Mouse (Mus musculus): ENCODE data around the gene Ntng1.

Gene Ntng1

DNA sequence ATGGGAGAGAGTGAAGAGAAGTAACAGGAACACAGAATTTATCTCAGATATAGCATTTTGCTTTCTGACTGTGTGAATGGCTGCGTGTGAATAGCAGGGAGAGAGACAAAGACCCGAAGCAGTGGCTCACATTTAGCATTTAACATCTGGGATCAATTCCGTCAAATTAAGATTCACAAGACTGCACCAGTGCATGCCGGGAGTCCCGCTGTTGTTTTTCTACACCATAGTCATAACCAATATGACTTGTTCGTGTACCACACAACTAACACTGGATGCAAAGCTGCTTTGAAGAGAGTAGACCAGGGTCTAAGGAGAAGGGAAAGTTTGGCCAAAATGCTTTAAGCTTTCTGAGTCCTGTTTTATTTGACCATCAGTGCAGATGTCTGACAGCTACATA lies 95.7 kb downstream of the Ntng1 start:
- no peak for DNase-seq

GRCm38 (mm10) chr3:110046750-110047149 lies 97.1 kb downstream of the Ntng1 start:
- no peak for DNase-seq

DNA sequence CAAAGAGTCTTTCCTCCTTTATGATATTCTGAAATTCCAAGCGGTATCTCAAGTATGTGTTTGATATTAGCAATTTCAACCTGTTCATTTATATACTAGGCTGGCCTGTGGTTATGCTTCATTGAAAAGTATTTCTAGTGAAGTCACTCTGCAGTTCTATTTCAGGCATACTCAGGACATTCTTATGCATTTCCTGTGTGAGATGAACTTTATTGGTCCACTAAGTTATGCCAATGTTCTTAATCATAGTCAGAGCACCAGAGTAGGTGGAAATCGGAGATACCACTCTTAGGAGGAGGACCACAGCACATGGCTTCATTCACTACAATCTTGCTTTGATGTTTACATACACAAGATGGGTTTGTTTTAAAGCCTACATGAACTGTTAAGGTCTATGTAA lies 99.6 kb downstream of the Ntng1 start:
- no peak for DNase-seq

DNA sequence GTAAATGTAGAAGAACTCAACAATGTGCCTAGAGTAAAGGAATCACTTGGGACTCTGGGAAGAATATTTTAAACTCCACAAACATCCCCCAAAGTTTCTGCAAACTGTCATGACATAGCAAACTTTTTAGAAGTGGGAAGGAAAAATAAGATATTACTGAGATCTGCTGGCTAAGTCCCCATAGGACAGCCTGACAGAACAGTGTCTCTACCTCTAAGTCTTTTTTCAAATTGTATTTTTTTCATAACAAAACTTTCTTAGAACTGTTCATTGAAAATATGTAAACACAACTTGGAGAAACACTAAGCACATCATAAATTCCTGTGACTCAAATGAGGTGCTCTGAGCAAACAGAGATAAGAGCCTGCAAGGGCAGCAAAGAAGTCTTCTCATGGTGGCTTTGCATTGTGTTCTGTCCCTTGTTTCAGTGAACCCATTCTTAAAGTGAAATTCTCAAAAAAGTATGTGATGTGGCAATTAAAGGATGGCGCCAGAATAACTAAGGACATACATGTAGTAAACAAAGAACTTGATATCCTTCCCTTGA lies 100.1 kb downstream of the Ntng1 start:
- DNase-seq = no peak

DNA sequence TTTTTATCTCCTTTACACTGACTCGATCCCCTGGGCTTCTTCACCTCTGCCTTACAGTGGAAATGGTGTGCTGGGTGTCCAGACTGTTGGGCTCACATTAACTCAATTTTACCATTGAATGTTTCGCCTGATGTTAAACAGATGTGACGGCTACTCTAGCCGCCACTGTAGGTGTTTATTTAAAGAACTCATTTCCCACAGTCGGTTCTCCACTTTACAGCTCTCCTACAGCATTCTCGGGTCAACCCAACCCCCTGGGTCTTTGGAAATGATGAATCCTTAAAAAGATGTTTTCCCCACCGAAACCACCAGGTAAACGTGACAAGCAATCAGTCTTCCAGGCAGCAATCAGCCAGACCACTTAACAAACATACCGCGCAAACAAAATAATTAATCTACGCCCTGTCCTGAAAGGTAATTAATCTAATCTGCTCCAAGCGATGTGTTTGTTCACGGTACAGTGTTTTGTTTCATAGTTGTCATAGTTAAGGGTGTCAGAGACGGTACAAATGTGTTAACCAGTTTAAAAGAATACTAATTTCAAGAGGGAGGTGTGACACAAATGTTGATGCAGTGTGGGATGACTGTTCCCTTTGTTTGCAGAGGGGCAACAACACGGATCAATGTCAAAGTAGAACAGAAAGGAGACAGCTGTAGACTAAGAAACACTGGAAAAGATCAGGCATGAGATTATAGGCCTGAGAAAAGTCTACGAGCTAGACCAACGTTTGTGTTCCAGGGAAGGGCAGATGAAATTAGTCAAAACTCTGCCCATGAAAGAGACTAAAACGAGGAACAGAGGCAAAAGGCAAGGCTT lies 120.8 kb downstream of the Ntng1 start:
- DNase-seq = no peak

GRCm38 (mm10) chr3:110010870-110011626 lies 132.8 kb downstream of the Ntng1 start:
- no peak for DNase-seq

- no peak for DNase-seq
Measured at GRCm38 (mm10) chr3:110010441-110010840, 133.4 kb downstream of the Ntng1 start.

- DNase-seq = no peak
Measured at GRCm38 (mm10) chr3:110000349-110000748, 143.5 kb downstream of the Ntng1 start.

GRCm38 (mm10) chr3:109995663-109996024 lies 148.2 kb downstream of the Ntng1 start:
- no peak for DNase-seq

- DNase-seq = no peak
Measured at GRCm38 (mm10) chr3:109994978-109995662, 148.7 kb downstream of the Ntng1 start.

- no peak for DNase-seq
Measured at GRCm38 (mm10) chr3:109984086-109984485, 159.7 kb downstream of the Ntng1 start.

DNA sequence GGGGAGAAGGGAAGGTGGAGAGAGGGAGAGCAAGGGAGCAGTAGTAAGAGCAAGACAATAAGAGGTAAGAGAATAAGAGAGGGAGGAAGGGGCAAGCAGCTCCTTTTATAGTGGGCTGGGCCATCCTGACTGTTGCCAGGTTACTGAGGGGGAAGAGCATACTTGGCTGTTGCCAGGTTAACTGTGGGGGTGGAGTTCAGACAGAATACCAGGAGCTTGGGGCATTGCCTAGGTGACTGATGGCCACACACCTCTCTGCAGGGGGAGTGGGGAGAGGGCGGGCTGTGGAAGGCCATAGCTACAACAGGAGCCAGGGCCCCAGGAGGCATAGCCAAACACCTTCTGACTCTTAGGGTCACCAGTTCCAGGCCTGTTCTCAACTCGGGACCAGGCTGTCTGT lies 166.2 kb downstream of the Ntng1 start:
- no peak for DNase-seq

- no peak for DNase-seq
Measured at GRCm38 (mm10) chr3:109975106-109975505, 168.7 kb downstream of the Ntng1 start.

DNA sequence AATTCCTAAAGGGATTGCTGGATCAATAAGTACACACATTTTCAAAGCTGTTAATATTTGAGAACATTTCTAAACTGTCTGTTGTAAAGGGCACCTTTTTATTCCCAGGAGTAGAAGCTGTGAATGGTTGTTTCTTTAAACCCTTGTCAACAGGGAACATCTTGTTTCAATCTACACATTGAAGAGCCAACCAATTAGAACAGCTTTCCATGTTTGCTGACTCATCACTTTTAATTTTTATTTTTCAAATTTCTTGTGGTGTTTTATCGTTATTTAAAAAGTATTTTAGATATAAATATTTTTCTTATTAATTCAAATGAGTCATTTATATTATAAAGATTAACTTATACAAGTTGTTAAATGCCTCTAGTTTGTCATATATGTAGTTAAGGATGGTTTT lies 172.3 kb downstream of the Ntng1 start:
- no peak for DNase-seq

GRCm38 (mm10) chr3:109970181-109970580 lies 173.6 kb downstream of the Ntng1 start:
- DNase-seq = no peak

GRCm38 (mm10) chr3:109962631-109963030 lies 181.2 kb downstream of the Ntng1 start:
- no peak for DNase-seq

- no peak for DNase-seq
Measured at GRCm38 (mm10) chr3:109942960-109943359, 200.9 kb downstream of the Ntng1 start.

- DNase-seq = no peak
Measured at GRCm38 (mm10) chr3:109937634-109938033, 206.2 kb downstream of the Ntng1 start.

DNA sequence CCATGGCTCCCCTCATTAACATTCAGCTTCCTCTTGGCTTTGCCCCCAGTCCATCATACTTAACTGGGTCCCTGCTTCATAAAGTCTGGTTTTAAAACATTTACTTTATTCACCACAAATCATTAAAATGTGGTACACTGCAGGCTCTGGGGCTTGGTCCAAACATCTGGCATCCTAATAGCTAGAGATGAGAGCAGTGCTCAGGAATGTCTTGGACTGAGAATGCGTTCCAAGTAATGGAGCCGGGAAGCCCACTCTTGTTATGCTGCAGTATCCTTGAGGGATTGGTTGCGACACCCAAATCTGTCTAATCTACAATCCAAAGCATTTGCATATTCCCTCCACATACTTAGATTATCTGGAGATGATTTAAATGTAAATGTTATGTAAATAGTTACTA lies 207.5 kb downstream of the Ntng1 start:
- DNase-seq = no peak

- no peak for DNase-seq
Measured at GRCm38 (mm10) chr3:109932261-109932660, 211.6 kb downstream of the Ntng1 start.

DNA sequence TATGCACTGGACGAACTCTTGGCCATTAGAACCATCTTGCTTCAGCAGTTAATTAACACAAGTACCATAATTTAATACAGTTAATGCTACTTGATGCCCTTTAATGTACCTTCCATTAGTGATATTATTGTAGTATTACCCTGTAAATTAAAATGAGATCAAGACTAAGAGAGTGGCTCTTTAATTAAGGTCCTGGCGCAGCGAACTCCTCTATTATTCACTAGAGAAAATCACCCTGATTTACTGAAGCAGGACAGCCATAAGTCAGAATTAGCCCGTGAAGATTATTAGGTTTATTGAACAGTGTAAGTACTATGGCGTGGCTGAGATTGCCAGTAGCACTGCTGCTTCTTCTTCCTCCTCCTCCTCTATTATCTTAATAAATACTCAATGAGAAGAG lies 212.8 kb downstream of the Ntng1 start:
- no peak for DNase-seq

DNA sequence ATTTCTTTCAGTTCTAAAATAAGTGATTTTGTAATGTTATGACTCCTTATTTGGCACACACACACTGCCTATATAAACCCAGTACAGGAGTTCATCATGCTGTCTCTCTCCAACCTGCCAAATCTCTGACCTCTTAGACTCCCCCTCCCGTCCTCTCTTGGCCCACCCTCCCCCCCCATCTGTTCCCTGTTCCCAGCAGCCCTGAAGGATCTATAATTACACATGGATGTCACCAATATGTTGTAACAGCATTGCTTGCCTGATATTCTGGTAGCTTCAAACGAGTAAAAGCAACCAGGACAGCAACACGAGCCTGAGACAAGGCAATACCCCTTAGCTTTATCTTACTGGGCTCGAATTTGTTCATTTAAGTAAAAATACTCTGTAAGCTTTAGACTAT lies 220.0 kb downstream of the Ntng1 start:
- no peak for DNase-seq

DNA sequence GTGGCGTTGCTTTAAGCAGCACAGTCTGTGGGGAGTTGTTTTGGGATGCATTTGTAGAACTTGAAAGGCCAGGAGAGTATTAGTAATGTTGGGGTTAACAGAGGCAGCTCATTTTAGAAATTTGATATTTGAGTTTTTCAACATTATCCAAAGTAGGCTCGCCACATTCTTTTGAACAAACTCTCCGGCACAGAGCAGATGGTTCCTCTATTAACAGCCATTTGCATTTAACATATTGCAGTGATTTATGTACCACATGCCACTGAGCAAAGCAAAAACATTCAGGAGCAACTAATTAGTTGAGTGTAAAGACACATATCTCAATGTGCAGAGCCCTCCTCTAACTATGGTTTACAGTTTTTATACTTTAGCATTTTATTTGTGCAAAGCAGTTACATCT lies 224.8 kb downstream of the Ntng1 start:
- DNase-seq = no peak

All from B cell, adult 2 months (primary cell).